Mouse (Mus musculus) large intestine, adult 2 months (tissue): ENCODE data around the gene Obscn. TPM values are rescaled to one million over a fixed set of nuclear protein-coding genes. Genes with fewer than 3 reads are reported as not detected.

Experiments used
- DNase-seq: peaks from one replicate; pipeline ENCODE4 v3.0.0-alpha.2; 2012; ENCODE audit warnings: low read depth, low spot score
- WGBS: fragments of 180-500 bp; shearing (Covaris S2); methylation state at CpG from one replicate; pipeline ENCODE4 v1.1.7; 2018; 5-methylcytosine and 5-hydroxymethylcytosine counted together
- polyA plus RNA-seq: library from polyadenylated mRNA; depleted of rRNA; stranded (reverse); fragments of >200 nt; gene quantifications from 2 replicates; pipeline ENCODE4 v1.2.3, GENCODE M21; 2012

Gene Obscn
- polyA plus RNA-seq, 1 experiment = 0.62 TPM

DNA sequence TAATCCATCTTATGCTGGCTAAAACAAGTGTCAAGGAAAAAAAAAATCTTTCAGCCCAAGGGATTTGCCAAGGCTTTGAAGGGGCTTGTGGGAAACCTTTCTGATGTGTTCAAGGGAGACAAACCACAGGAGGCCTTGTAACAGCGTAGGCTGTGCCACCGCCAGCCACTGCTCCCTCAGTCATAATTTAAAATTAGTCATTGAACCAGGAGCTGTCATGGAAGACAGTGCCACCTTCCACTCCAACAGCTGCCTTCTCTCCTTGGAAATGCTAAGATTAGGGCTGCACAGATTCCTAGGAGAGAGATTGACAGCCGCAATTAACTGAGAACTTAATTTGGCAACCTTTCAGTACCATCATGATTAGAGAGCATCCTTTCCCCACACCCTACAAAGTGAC lies 13.1 kb upstream of the Obscn start:
- 59% methylated on average over 3 of the region's 3 CpGs for WGBS

DNA sequence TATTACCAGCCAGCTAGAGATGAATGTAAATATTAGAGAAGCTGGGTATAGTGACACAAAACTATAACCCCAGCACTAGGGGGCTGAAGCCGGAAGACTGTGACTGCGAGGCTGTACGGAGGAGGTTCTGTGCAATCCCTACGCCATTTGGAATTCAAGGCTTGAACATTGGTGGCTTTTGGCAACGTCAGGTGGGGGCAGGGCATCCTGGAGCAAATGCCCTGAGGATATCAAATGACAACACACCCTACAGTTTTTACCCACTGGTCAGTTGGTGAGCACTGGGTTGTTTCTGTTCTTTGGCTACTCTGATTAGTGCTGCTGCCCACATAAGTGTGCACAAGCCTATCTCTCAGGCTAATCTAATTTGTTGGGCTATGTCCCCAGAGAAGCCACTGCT lies 6.8 kb upstream of the Obscn start:
- 81% methylated on average over 5 of the region's 5 CpGs for WGBS
- no peak for DNase-seq

More for the DNA sequence above, 13.1 kb upstream of the Obscn start:
- no peak for DNase-seq

DNA sequence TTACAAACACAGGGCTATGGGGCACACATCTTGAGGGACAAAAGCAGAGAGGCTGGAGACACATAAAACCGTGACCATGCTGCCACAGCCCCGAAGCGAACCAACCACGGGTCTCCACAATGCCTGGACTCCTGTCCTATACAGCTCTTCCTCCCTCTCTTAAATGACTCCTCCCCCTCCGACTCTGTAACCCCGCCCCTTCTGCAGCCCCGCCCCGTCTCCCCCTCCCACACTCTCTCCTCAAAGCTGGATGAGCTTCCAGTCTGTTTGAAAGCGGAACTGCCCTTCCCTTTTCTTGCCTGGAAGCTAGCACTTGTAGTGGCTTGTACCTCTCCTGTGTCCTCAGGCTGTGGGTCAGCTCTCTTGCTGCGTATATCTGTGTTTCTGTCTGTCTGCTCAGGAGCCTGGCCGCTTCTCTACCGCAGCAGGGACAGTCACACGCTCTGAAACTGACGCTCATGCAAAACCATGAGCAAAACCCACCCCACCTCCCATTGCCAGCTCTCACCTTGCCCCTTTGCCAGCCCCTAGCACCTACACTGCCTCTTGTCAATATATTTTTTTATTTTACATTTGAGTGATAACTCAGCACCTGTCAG lies 5.7 kb upstream of the Obscn start:
- 6% methylated on average over 14 of the region's 14 CpGs for WGBS
- no peak for DNase-seq

DNA sequence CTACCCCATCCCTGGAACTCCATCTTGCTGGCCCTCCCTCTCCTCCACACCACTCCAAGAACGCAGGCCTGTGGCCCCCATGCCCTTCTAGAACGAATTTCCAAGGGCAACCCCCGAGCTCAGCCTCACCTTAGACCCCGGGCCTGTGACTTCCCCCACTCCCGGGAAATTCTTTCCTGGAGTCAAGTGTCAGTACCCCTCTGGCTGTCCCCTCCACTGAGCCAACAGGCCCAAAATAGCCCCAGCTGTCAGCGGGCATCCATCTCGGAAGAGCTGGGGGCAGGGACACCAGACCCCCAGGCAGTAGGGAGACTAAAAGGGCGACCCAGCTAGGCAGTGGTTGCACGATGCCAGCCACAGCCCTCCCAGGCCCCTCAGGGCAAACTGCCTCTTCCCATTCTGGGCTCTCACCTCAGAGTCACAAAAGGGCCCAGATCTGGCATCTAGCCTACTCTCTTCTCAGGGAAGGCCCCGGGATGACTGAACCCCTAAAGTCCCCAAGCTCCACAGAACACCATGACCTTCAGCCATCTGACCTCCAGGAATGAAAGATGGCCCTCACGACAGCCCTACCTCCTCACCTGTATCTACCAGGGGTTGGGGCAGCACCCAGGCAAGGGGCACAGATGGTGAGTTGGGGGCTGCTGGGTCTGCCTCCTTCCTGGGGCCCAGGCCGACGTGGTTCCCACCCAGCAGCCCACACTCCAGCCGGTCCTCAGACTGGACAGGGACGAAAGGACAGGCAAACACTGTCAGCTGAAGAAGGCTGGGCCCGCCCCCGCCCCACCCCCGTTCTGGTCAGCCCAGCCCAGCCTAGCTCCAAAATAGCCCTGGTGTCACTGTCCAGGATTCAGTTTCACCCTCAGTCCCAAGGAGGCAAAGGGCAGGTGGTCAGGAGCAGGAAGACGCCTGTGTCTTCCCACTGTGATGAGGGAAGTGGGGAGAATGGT lies 2.6 kb upstream of the Obscn start:
- DNase-seq = no peak
- WGBS = 70% methylated on average over 19 of the region's 19 CpGs

DNA sequence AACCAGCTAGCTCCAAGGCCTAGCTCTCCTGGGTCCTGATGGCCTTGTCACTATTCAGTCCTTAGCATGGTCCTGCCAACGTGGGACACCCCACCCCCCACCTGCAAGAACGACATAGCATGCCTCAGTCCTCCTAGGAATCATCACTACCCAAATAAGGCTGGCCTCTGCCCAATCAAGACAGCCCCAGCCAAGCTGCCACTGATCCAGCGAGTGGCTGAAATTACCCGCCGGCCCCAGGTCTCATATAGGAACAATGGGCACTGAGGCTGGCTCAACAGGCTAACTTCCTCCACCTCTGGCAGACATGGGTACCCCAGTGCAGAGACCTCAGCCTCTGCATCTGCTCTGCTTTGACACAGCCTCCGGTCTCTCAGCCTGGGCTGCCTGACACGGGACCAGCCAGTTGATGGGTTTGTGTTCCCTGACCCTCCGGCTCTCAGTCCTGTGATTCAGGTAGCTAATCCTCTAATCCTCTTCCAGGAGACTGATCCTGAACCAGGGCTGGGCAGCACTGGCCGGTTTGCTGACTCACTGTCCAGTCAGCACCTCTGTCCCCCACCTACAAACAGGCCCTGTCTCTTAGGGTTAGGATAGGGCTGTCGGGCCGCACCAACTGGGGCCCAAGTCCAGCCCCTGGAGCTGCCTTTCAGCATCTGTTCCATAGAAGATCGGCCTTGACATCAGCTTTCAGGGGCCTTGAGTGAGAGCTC lies 948 bp upstream of the Obscn start:
- no peak for DNase-seq
- 79% methylated on average over 12 of the region's 12 CpGs for WGBS

DNA sequence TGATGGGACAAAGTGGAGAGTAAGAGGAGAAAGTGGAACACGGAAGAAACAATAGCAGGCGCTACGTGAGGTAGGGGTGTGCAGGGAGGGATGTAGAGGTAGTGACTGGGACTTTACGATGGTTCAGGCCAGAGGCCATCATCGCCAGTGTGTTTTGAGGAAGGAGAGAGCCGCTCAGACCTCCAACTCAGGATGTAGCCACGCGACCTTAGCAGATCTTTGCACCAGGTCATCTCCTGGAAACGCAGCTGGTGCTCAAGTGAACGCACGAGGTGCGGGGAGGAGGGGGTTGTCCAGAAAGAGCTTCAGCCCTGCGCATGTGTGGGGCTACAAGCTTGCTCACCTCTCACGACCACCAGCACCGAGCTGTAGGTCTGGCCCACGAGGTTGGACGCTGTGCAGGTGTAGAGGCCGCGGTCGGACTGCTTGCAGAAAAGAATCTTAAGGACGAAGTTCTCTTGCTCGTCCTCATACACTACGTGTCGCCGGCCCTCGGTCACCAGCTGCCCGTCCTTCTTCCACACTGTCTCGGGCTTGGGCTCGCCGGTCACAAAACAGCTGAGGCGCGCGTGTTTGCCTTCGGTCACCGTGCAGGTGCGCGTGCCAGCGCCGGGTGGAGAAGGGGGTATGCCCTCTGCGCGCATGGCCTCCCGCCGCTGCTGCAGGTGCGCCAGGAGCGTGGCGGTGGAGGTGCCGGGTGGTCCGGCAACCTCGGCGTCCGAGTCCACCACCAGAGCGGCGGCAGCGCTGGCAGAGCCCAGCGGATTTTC lies 966 bp downstream of the Obscn start:
- WGBS = 4% methylated on average over 55 of the region's 55 CpGs
- DNase-seq = no peak

DNA sequence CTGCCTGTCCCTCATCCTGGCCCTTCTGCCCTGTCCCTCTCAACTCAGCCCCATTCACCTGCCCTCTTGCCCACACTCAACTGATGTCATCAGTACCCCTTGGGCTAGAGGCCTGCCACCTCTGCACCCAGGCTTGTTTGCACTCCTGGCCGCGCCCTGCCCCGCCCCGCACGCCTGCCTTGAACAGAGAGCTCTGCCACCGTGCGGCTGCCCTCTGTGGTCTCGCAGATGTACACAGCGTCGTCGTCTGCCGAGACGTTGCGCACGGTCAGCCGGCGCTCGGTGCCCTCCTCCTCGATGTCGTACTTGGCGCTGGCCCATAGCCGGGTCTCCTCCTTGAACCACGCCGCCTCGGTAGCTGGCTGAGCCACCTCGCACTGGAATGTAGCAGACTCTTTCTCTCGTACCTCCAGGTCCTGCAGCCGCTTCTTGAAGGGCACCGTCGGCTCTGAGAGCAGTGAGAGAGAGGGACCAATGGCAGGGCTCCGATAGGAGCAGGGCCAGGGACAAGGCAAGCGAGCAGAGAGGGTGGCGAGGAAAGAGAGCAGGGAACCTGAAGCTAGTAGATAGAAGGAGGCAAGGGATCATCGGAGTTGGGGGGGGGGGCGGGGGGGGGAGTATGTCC lies 1.7 kb downstream of the Obscn start:
- WGBS = 3% methylated on average over 34 of the region's 35 CpGs
- peak; percentile 24 for DNase-seq

DNA sequence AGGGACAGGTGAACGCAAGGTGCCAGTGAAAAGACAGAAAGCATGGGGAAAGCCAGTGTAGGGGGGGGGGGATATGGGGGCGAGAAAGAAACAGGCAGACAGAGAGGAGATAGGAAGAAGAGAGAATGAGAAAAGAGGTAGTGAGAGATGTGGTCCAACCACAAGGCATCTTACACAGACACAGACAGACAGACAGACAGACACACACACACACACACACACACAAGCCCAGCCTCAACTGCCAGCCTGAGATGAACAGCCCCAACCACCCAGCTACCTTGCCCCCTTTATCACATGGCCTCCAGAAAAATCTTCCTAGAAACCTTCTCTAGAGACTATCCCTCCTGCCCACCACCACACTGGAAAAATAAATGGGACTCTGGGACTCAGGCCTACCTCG lies 4.1 kb downstream of the Obscn start:
- WGBS = 62% methylated on average over 3 of the region's 3 CpGs
- DNase-seq = no peak

DNA sequence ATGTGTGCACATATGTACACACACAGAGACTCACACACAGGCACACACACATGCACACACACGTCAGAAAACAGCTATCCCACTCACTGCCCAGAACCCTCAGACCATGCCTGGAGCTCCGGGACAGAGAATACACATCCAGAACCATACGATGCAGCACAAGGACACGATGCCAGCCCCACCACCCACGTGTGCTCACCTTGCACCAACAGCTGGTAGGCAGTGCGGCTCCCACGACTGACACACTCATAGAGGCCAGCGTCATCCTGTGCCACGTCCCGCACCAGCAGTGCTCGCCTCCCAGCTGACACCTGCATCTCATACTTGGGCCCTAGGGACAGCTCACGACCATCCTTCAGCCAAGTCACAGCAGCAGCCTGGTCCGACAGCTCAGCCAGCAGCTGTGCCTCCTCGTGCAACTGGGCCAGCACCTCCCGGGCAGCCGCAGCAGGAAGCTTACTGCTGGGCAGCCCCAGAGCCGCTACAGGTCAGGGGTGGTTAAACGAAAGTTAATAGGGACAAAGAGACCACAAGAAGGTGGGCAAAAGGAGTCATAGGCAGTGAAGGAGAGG lies 4.8 kb downstream of the Obscn start:
- 66% methylated on average over 18 of the region's 18 CpGs for WGBS
- no peak for DNase-seq

DNA sequence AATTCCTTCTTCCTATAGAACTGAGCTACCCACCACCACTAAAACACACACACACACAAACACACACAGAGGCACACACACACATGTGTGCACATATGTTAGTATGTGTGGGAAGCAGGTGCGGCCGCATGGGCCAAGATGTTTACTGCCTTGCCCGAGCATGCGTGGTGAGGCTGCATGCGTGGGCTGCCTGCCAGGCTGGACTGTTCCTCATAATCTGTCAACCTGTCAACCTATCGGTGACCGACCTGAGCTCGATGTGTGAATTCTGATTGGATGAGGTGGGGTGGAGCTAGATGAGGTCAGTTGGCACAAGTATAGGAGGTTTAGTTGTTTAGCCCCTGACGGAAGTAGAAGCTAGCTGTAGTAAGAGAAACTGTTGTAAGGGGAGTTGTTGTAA lies 5.4 kb downstream of the Obscn start:
- 44% methylated on average over 9 of the region's 9 CpGs for WGBS
- DNase-seq = peak; percentile 18

DNA sequence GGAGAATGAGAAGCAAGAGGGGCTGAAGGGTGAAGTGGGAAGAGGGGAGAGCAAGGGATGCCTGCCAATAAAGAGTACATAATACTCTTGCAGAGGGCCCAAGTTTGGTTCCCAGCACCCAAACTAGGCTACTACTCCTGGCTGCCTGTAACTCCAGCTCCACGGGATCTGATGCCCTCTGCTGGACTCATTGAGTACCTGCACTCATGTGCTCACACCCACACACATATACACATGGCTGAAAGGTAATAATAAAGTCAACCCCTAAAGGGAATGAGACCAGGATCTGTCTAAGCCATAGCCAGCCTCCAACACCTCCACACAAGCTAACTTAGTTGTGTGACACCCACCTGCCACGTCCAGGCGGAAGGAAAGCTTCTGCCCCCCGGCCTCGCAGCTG lies 30.3 kb downstream of the Obscn start:
- DNase-seq = no peak
- 94% methylated on average over 5 of the region's 5 CpGs for WGBS

DNA sequence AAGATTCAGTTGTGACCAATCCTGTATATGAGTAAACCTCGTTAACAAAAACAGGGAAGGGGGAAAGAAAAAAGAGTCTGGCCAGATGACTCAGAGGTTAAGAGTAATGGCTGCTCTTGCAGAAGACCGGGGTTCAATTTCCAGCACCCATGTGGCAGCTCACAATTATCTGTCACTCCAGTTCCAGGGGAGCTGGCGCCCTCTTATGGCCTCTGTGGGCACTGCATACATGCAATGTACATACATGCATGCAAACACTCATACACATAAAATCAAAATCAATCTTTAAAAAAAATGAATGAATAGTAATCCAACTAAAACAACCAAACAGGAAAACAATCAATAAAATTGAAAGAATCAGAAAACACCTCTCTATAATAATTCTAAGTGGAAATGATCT lies 33.9 kb downstream of the Obscn start:
- WGBS = 67% methylated on average over 3 of the region's 3 CpGs
- DNase-seq = no peak

DNA sequence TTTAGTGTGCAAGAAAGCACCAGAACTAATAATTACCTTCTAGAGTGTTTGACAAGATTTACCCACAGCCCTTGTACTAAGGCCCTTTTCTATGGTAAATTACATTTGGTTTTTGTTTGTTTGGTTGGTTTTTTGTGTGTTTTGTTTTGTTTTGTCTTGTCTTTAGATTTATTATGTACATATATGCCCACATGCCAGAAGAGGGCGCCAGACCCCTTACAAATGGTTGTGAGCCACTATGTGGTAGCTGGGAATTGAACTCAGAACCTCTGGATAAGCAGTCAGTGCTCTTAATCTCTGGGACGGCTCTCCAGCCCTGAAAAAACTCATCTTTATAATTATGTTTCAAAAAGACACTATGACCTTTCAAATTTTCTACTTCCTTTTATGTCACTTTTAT lies 37.9 kb downstream of the Obscn start:
- peak; percentile 1 for DNase-seq
- WGBS = 22% methylated on average over 2 of the region's 2 CpGs

DNA sequence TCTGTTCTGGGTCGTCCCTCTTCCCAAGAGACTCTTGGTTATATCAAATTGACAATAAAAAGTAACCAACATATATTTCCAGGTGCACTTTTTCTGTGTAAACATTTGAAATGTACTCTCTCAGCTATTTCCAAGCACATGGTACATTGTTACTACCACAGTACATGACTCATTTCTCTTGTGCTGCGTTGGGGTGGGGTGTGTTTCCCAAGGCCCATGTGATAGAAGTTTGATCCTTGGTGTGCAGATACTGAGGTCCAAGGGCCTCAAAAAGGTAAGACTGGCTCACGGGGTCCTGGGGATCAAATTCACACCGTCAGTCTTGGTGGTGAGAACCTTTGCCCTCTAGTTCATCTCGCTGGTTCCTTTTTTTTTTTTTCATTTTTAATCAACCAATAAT lies 38.4 kb downstream of the Obscn start:
- no peak for DNase-seq
- 29% methylated on average over 5 of the region's 5 CpGs for WGBS

DNA sequence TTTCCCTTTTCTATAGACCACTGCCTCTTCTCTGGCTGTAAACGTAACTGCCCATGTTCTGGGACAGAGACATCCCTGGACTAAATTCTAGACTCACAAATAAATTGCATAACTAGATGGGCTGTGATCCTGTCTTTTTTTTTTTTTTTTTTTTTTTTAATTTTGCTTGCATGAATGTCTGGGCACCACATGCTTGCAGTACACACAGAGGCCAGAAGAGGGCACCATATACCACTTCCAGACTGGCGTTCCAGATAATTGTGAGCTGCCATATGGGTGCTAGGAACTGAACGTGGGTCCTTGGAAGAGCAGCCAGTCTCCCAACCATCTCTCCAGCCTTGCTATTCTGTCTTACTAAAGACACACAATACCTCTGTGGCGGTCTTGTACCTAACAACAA lies 42.0 kb downstream of the Obscn start:
- whole genome bisulfite sequencing = 66% methylated on average over 4 of the region's 4 CpGs
- DNase-seq = no peak

DNA sequence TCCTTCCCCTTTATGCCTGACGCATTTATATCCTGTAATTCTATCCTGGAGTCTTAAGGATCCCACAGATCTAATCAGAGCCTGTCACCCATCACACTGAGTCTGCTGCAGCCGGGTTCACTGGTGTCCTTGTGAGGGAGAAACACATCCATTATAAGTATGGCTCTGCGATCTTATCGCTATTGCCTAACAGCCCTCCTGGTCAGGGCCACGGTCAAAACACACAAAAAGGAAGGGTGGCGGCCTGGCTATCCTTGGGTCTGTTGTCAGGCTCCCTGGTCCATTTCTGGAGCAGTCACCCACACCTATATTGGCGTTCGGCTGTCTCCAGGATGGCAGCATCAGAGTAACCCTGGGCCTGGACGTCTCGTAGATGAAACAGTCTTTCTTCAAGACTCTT lies 48.6 kb downstream of the Obscn start:
- 91% methylated on average over 10 of the region's 10 CpGs for WGBS
- DNase-seq = no peak

DNA sequence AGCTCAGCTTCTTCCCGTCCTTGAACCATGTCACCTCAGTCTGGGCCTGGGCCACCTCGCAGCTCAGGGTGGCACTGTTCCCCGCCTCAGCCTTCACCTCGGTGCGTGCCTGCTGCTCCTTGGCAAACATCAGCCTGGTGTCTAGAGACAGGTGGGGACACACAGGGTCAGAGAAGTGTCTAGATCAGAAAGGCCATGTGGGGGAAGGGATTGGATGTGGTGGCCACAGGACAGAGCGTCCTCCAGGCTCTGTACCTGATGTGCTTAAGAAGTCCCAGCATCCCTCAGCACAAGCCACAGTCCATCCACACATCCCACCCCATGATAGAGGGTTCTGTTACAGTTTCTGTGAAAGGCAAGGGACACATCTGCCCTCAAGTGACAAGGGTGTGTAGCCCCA lies 51.0 kb downstream of the Obscn start:
- 57% methylated on average over 6 of the region's 6 CpGs for WGBS
- no peak for DNase-seq

DNA sequence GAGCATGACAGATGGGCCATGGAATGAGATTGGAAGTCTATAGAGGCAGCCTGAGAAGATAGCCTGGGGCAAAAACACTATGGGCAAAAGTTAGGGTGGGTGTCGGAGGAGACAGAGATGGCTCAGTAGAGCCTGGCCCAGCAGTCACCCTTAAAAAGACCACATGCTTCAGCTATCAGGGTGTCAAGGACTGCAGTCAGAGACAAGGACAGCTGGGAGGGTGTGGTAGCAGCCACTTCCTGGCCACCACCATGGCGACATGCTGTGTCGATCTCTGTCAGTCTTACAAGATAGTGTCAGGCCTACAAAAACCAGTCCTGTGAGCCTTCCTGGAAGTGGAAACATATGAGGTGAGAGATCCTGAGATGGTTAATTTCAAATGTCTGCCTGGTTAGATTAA lies 53.1 kb downstream of the Obscn start:
- 68% methylated on average over 3 of the region's 3 CpGs for WGBS
- DNase-seq = no peak

DNA sequence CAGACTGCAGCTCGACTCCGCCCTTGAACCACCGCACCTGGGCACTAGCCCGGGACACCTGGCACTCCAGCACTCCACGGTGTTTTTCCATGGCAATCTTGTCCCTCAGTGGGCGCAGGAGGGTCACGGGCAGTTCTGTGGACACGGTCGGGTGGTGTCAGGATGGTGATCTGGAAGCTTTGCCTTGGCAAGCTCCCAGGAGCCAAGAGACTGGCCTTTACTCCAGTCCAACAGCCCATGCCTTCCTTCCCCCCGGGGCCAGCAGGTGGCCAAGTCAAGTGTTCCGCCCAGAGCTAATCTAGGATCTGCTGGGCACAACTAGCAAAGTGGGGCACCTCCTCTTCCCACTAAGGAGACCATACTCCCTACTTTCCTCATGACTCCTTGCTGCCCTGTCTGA lies 57.9 kb downstream of the Obscn start:
- WGBS = 73% methylated on average over 11 of the region's 11 CpGs
- no peak for DNase-seq
